Mouse (Mus musculus) kidney, adult 2 months (tissue): ENCODE results near the gene Dcakd.

Experiments used
- CTCF ChIP-seq: fragments of 200-500 bp; conservative IDR thresholded peaks from 2 replicates; pipeline ENCODE4 v1.5.1; 2011; ENCODE audit warnings: low read depth, mild to moderate bottlenecking, control low read depth, low read length, moderate library complexity, mixed read lengths; ENCODE audit not compliant: insufficient read depth, insufficient read length
- POLR2A ChIP-seq: fragments of 200-500 bp; IDR thresholded peaks from one replicate; pipeline ENCODE4 v1.6.1; 2011; ENCODE audit warnings: low read depth, low read length, control low read depth

GRCm38 (mm10) chr11:103052078-103052477 is 23.9 kb upstream of the Dcakd start:
- TF ChIP-seq POLR2A (no peak), CTCF (no peak)
